Mouse (Mus musculus): Measurements from ENCODE around the gene Dpf3.

DNA sequence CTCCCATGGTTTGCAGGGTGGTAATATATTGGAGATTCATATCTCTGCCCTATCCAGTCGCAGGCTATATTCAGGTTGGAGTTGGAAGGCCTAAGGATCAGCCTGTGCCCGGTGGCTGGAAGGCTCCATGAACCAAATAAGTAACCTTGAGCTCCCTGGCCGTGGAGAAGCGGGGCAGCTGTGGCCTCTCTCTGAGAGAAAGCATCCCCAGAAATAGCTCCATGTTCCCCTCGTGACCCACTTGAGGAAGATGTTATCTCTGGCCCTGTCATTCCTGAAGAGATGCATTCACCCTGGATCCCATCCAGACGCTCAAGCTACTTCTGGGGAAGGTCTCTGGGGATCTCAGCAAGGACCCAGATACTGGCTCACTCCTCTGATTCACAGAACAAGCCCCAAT lies 134.9 kb downstream of the Dpf3 start:
- TF ChIP-seq POLR2A (IDR thresholded peaks at IDR 0.05; ENCODE audit: borderline replicate concordance, control insufficient read depth, low read depth, low read length) (no peak), CTCF (IDR thresholded peaks at IDR 0.05; ENCODE audit: control insufficient read depth, insufficient read depth, low read length) (no peak)

All from bone marrow, adult 2 months (tissue).